Mouse (Mus musculus) olfactory bulb, adult 2 months (tissue): ENCODE results near the gene Gm45208.

ENCODE experiments used
- CTCF ChIP-seq: fragments of 200-500 bp; IDR thresholded peaks from 2 replicates; pipeline ENCODE4 v1.5.1; 2012; ENCODE audit warnings: low read depth, mild to moderate bottlenecking, low read length, moderate library complexity; ENCODE audit not compliant: insufficient read depth
- POLR2A ChIP-seq: fragments of 200-500 bp; IDR thresholded peaks from 2 replicates; pipeline ENCODE4 v1.6.1; 2012; ENCODE audit warnings: mild to moderate bottlenecking, low read depth, low read length, moderate library complexity; ENCODE audit not compliant: insufficient read depth

DNA sequence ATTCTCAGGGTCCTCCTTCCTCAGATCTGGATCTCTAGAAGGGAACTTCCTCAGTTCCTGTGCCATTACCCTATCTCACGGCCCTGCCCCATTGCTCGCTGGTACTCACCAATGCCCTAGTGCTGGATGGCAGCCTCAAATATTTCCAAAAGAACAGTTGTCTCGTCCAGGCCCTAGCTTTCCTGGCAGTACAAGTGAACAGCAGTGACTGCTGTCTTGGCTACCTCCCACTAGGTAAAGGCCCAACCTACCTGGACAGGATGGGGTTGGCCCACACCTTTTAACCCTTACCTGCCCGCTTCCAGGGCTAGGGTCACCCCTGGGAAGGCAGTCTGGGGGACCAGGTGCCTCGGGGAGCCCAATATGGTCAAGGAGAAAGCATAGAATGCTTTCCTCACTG is 19.1 kb downstream of the Gm45208 start:
- no peak for TF ChIP-seq POLR2A
- TF ChIP-seq CTCF = no peak
